Mouse (Mus musculus) liver, embryonic 14.5 days (tissue): ENCODE measurements around the gene Ubr2. TPM values are rescaled to one million over a fixed set of nuclear protein-coding genes. Genes with fewer than 3 reads are reported as not detected.
A peak's percentile ranks its signal among the peaks of the same experiment; 100 is the strongest.

Experiments
- ATAC-seq: fragments of 200-750 bp; cut with Nextera tagmentation; 2 replicates; pipeline ENCODE4 v1.8.0; 2017; ENCODE audit warnings: moderate number of reproducible peaks, mild to moderate bottlenecking, moderate library complexity; ENCODE audit not compliant: insufficient read depth
- DNase-seq, 3 experiments: peaks; one replicate each; pipeline ENCODE4 v3.0.0-alpha.2; 2012 to 2013; ENCODE audit warnings: low read depth in 3 of 3, low spot score in 3 of 3
- H3K27ac ChIP-seq: fragments of 300-500 bp; sonication (generic); 2 replicates; pipeline ENCODE4 v1.5.1; 2014; ENCODE audit warnings: moderate library complexity, mild to moderate bottlenecking, control low read depth, inconsistent platforms
- H3K27me3 ChIP-seq: fragments of 300-500 bp; sonication (generic); 2 replicates; pipeline ENCODE4 v1.6.1; 2014; ENCODE audit warnings: mild to moderate bottlenecking, low read length, moderate library complexity; ENCODE audit not compliant: control insufficient read depth, insufficient read depth
- H3K36me3 ChIP-seq: fragments of 300-500 bp; sonication (generic); replicated peaks from 2 replicates; pipeline ENCODE4 v1.6.1; 2014; ENCODE audit warnings: low read depth; ENCODE audit not compliant: control insufficient read depth, insufficient read depth
- H3K4me1 ChIP-seq, 2 experiments: fragments of 200-500 bp in 1 of 2; fragments of 300-500 bp in 1 of 2; sonication (generic) in 1 of 2; replicated peaks; 2 replicates each; pipeline ENCODE4 v1.6.1; 2012 to 2014; ENCODE audit warnings: antibody characterized with exemption in 1 of 2, inconsistent platforms in 1 of 2, low read length in 1 of 2; ENCODE audit not compliant: control insufficient read depth in 2 of 2, insufficient read depth in 2 of 2
- H3K4me2 ChIP-seq: fragments of 300-500 bp; sonication (generic); 2 replicates; pipeline ENCODE4 v1.6.1; 2014; ENCODE audit warnings: low read depth, mild to moderate bottlenecking, control low read depth, moderate library complexity
- H3K4me3 ChIP-seq, 2 experiments: fragments of 200-500 bp in 1 of 2; fragments of 300-500 bp in 1 of 2; sonication (generic) in 1 of 2; 2 replicates each; pipeline ENCODE4 v1.5.1; 2012 to 2014; ENCODE audit warnings: low read depth in 2 of 2, low read length in 2 of 2, mild to moderate bottlenecking in 2 of 2, control low read depth in 1 of 2, inconsistent platforms in 1 of 2, moderate library complexity in 1 of 2; ENCODE audit not compliant: insufficient read depth in 1 of 2
- H3K9ac ChIP-seq: fragments of 300-500 bp; sonication (generic); replicated peaks from 2 replicates; pipeline ENCODE4 v1.6.1; 2014; ENCODE audit warnings: mild to moderate bottlenecking, control low read depth, moderate library complexity
- H3K9me3 ChIP-seq: fragments of 300-500 bp; sonication (generic); 2 replicates; pipeline ENCODE4 v1.6.1; 2016; ENCODE audit warnings: low read length, mixed read lengths; ENCODE audit not compliant: control insufficient read depth
- CTCF ChIP-seq: IDR thresholded peaks from 2 replicates; pipeline ENCODE4 v1.5.1; 2016; ENCODE audit warnings: antibody characterized with exemption, low read depth, control low read depth
- EP300 ChIP-seq: IDR thresholded peaks from 2 replicates; pipeline ENCODE4 v1.6.1; 2016; ENCODE audit warnings: antibody characterized with exemption, low read depth
- WGBS: fragments of 180-500 bp; shearing (Covaris S2); extraction: QIAGEN DNeasy Blood & Tissue Kit; methylation state at CpG from one replicate; pipeline ENCODE4 v1.1.7; 2014; ENCODE audit not compliant: insufficient replicate concordance; 5-methylcytosine and 5-hydroxymethylcytosine counted together
- polyA plus RNA-seq, 2 experiments: library from polyadenylated mRNA; depleted of rRNA in 1 of 2; stranded (reverse) in 1 of 2; unstranded in 1 of 2; fragments of >200 nt; fragmentation: Nextera tagmentation in 1 of 2; extraction: Ambion mirVana in 1 of 2; gene quantifications; 2 replicates each; pipeline versions ENCODE4 v1.2.1 to v1.2.3; 2012 to 2014

Ubr2 gene
- polyA plus RNA-seq, 2 experiments, result 7.3 to 9.7 TPM

GRCm38 (mm10) chr17:47054613-47055012 is 44.3 kb upstream of the Ubr2 start:
- Histone ChIP-seq H3K4me2 (no peak overlapping the region), H3K4me1 (0 out of 4 replicates have a peak, but pooled peaks cover 0 to under 1% of the 10 kb centered on the region in 2 experiments), H3K36me3 (no peaks in the 10 kb centered on the region), H3K27ac (no peak overlapping the region), H3K9me3 (peaks cover 3% of the 10 kb centered on the region; the same call in 1 of the 2 replicates), H3K9ac (no peak overlapping the region), H3K27me3 (no peaks in the 10 kb centered on the region), H3K4me3 (no peak overlapping the region)
- no peak for TF ChIP-seq CTCF
- DNase-seq (no peak), ATAC-seq (no peak)
- WGBS, result 34% methylated on average over 11 of the region's 11 CpGs

- no peak overlapping the region for H3K4me3 ChIP-seq
- TF ChIP-seq CTCF, result no peak
- TF ChIP-seq EP300, result no peak
- H3K4me1 ChIP-seq, result no peaks in the 10 kb centered on the region
- no peaks in the 10 kb centered on the region for H3K27me3 ChIP-seq
- no peak overlapping the region for H3K9ac ChIP-seq
- no peak for DNase-seq
- H3K27ac ChIP-seq, result no peak overlapping the region
- H3K36me3 ChIP-seq, result no peaks in the 10 kb centered on the region
- WGBS, result 49% methylated on average over 3 of the region's 3 CpGs
- no peak overlapping the region for H3K4me2 ChIP-seq
- H3K9me3 ChIP-seq, result no peaks in the 10 kb centered on the region
- no peak for ATAC-seq
Observed at GRCm38 (mm10) chr17:47050678-47051077, 40.3 kb upstream of the Ubr2 start.

DNA sequence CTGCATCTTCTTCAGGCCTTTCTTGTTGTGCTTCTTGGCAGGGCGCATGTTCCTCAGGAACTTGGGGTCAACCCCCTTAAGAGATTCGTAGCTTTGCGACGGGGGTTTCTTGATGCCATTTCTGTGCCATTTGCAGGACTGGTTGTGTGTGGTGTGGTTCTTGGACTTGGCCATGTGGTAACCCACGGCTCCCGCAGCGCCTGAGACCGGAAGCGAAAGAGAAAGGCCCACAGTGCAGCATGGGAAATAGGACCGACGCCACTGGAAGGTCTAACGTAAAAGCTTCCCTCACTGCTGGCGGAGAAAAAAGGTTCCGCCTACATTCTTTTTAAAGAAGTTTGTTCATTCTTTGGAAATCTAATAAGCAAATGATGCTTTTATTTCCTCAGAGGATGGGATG is 32.5 kb upstream of the Ubr2 start:
- no peak overlapping the region for H3K27ac ChIP-seq
- 86% methylated on average over 14 of the region's 14 CpGs for WGBS
- no peaks in the 10 kb centered on the region for H3K36me3 ChIP-seq
- no peak for DNase-seq
- no peaks in the 10 kb centered on the region for H3K27me3 ChIP-seq
- no peak overlapping the region for H3K9ac ChIP-seq
- TF ChIP-seq EP300 (no peak), CTCF (no peak)
- no peaks in the 10 kb centered on the region for H3K4me1 ChIP-seq
- no peak overlapping the region for H3K4me2 ChIP-seq
- no peak overlapping the region for H3K4me3 ChIP-seq
- no peaks in the 10 kb centered on the region for H3K9me3 ChIP-seq
- no peak for ATAC-seq

- H3K4me3 ChIP-seq, result no peak overlapping the region
Observed at GRCm38 (mm10) chr17:47038844-47039803, 28.8 kb upstream of the Ubr2 start.

DNA sequence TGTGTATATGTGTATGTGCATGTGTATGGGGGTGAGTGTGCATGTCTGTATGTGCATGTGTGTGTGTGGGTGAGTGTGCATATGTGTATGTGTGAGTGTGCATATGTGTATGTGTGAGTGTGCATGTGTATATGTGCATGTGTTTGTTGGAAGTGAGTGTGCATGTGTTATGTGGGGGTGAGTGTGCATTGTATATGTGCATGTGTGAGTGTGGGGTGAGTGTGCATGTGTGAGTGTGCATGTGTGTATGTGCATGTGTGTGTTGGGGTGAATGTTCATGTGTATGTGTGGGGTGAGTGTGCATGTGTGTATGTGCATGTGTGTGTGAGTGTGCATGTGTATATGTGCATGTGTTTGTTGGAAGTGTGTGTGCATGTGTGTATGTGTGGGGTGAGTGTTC is 24.2 kb upstream of the Ubr2 start:
- no peak for TF ChIP-seq CTCF
- no peak for TF ChIP-seq EP300
- Histone ChIP-seq H3K9ac (no peak overlapping the region), H3K9me3 (no peaks in the 10 kb centered on the region), H3K4me2 (no peak overlapping the region), H3K27me3 (no peaks in the 10 kb centered on the region), H3K27ac (no peak overlapping the region), H3K4me1 (no peaks in the 10 kb centered on the region), H3K36me3 (no peaks in the 10 kb centered on the region), H3K4me3 (no peak overlapping the region)
- no peak for DNase-seq
- no peak for ATAC-seq

More at GRCm38 (mm10) chr17:47038844-47039803, 28.8 kb upstream of the Ubr2 start:
- DNase-seq (peak; percentile 10 to 31 (median 20)), ATAC-seq (no peak)
- TF ChIP-seq CTCF (peak; percentile 96), EP300 (no peak)
- H3K36me3 ChIP-seq, result no peaks in the 10 kb centered on the region
- H3K27ac ChIP-seq, result no peak overlapping the region
- H3K4me1 ChIP-seq, result no peaks in the 10 kb centered on the region
- 27% methylated on average over 18 of the region's 18 CpGs for WGBS
- H3K27me3 ChIP-seq, result no peaks in the 10 kb centered on the region
- no peak overlapping the region for H3K9ac ChIP-seq
- no peaks in the 10 kb centered on the region for H3K9me3 ChIP-seq
- H3K4me2 ChIP-seq, result peak overlapping the region; percentile 42
